Mouse (Mus musculus) stomach, postnatal 0 days (tissue): ENCODE data around the gene Prune2.

Experiments
- CTCF ChIP-seq: IDR thresholded peaks from 2 replicates; pipeline ENCODE4 v1.5.1; 2016; ENCODE audit warnings: antibody characterized with exemption, low read depth, mild to moderate bottlenecking, moderate library complexity
- EP300 ChIP-seq: optimal IDR thresholded peaks from 2 replicates; pipeline ENCODE3; 2016; ENCODE audit warnings: antibody characterized with exemption

- TF ChIP-seq CTCF (no peak), EP300 (no peak)
Measured at GRCm38 (mm10) chr19:16955613-16956271, at the start of gene Prune2.
